Mouse (Mus musculus) G1E (cell line): ENCODE results near the gene Cd101. TPM values are rescaled to one million over a fixed set of nuclear protein-coding genes. Genes with fewer than 3 reads are reported as not detected.

Source experiments
- ATAC-seq: 2 replicates; pipeline ENCODE4 v1.8.0; 2016; ENCODE audit warnings: mild to moderate bottlenecking; ENCODE audit not compliant: insufficient number of reproducible peaks, poor library complexity, low FRiP score, severe bottlenecking; ENCODE audit errors: extremely low read depth
- DNase-seq: peaks from one replicate; pipeline ENCODE4 v3.0.0; 2012; ENCODE audit warnings: low spot score
- H3K27me3 ChIP-seq: 2 replicates; pipeline ENCODE4 v1.6.1; 2012; ENCODE audit warnings: mild to moderate bottlenecking, low read length, inconsistent platforms; ENCODE audit not compliant: insufficient read depth
- H3K36me3 ChIP-seq: replicated peaks from 2 replicates; pipeline ENCODE3; 2012; ENCODE audit warnings: mild to moderate bottlenecking, inconsistent platforms
- H3K4me1 ChIP-seq: 2 replicates; pipeline ENCODE4 v1.6.1; 2012; ENCODE audit warnings: low read depth, low read length, inconsistent platforms, mixed read lengths; ENCODE audit not compliant: insufficient read depth
- H3K4me3 ChIP-seq: 2 replicates; pipeline ENCODE4 v1.5.1; 2012; ENCODE audit warnings: low read depth, mild to moderate bottlenecking, inconsistent platforms, low read length, moderate library complexity, mixed read lengths
- H3K9me3 ChIP-seq: replicated peaks from 2 replicates; pipeline ENCODE4 v1.6.1; 2012; ENCODE audit warnings: inconsistent platforms
- CTCF ChIP-seq: IDR thresholded peaks from 2 replicates; pipeline ENCODE4 v1.5.1; 2012; ENCODE audit warnings: low read depth, low read length, inconsistent platforms, mixed read lengths
- GATA1 ChIP-seq: IDR thresholded peaks from 2 replicates; pipeline ENCODE4 v1.6.1; 2012; ENCODE audit warnings: borderline replicate concordance, low read length, inconsistent platforms, mixed read lengths
- GATA2 ChIP-seq: IDR thresholded peaks from 2 replicates; pipeline ENCODE4 v1.6.1; 2012; ENCODE audit warnings: low read depth, low read length, inconsistent platforms, borderline replicate concordance
- POLR2AphosphoS5 ChIP-seq: IDR thresholded peaks from 2 replicates; pipeline ENCODE4 v1.6.1; 2012; ENCODE audit warnings: low read depth, low read length, inconsistent platforms; ENCODE audit not compliant: insufficient replicate concordance
- TAL1 ChIP-seq: conservative IDR thresholded peaks from 2 replicates; pipeline ENCODE4 v1.6.1; 2012; ENCODE audit warnings: low read depth, low read length, inconsistent platforms, mixed read lengths
- polyA plus RNA-seq: library from polyadenylated mRNA; stranded (reverse); fragments of >175 nt; gene quantifications from 2 replicates; pipeline ENCODE4 v1.2.3, GENCODE M21; 2012
- total RNA-seq, 2 experiments: library from RNA; stranded (forward) in 1 of 2; stranded (reverse) in 1 of 2; fragments of 200-1000 nt in 1 of 2; fragments of >200 nt in 1 of 2; fragmentation: Nextera tagmentation in 1 of 2; gene quantifications; 2 replicates each; pipeline ENCODE4 v1.2.3; 2014 to 2017

The Cd101 gene
- total and polyA plus RNA-seq, 3 experiments = 0.05 TPM; not detected in 2

DNA sequence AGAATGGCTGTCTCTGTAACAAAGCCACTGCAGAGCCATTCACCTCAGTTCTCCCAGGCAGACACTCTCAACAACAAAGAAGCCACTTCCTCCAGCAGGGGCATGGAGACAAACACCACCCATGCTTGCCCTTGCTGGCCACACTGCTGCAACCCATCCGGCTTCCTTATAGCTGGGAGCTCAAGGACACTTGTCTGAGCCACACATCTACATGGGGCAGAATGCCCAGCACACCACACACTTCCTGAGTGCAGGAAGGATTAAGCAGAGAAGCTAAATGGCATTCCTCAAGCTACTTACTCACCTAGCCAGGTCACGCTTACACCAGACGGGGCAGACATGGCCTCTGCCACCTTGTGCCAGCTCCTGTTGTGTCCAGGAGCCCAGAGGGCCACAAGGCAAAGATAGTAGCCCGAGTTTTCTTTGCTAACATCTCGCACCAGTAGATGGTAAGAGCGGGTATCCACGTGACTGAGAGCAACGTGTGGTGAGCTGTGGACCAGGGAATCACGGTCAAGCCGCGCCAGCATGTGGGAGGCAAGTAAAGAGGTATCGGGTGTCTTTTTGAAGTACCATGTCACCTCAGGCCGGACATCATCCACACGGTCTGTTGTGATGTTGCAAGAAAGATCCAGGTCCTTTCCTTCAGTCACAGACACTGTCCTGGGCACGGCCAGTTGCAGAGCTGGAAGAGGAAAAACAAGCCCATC, 43.3 kb upstream of the Cd101 start:
- Histone ChIP-seq H3K4me1 (no peaks in the 10 kb centered on the region), H3K27me3 (peaks cover 4% of the 10 kb centered on the region), H3K9me3 (no peaks in the 10 kb centered on the region), H3K4me3 (no peak overlapping the region), H3K36me3 (no peaks in the 10 kb centered on the region)
- DNase-seq = no peak
- no peak for TF ChIP-seq GATA1
- no peak for TF ChIP-seq POLR2AphosphoS5
- no peak for TF ChIP-seq CTCF
- no peak for TF ChIP-seq GATA2
- TF ChIP-seq TAL1 = no peak
- ATAC-seq = no peak

DNA sequence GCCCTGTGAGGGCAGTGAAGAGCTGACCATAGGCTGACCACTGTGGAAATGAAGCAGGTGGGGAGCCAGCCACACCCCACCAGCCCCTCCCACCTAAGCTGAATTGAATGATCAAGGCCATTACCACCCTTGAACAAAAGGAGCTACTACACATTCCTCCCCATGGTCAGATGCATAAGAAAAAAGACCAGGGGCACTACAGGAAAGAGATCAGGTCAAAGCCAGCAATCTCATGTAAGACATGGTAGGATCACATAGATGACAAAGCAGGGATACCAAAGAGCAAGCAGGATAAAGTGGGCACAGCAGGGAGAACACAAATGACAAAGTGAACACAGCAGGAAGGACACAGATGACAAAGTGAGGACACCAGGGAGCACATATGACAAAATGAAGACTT, 42.2 kb upstream of the Cd101 start:
- Histone ChIP-seq H3K4me3 (no peak overlapping the region), H3K9me3 (no peaks in the 10 kb centered on the region), H3K36me3 (no peaks in the 10 kb centered on the region), H3K27me3 (no peaks in the 10 kb centered on the region; the same call in 1 of the 2 replicates), H3K4me1 (no peaks in the 10 kb centered on the region)
- no peak for ATAC-seq
- no peak for DNase-seq
- TF ChIP-seq CTCF (no peak), TAL1 (no peak), POLR2AphosphoS5 (no peak), GATA1 (no peak), GATA2 (no peak)

DNA sequence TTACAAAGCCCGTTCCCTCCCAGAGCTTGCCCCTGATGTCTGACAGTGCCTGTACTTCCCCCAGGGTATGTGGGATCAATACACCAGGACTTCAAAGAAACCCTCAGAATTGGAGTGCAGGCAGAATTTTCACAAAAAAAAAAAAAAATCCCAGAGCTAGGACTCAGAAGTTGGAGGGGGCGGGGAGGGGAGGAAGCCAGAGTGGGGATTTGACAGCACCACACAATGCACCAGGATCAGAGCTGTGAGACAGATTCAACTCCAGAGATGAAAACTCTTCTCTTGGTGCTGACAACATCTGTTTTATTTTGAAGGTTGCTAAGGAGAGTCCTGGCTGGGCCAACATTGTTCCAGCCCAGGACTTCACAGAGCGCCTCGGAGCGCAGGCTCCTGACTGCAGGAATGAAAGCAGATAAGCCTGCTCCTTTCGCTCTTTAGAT, 41.5 kb upstream of the Cd101 start:
- TF ChIP-seq GATA2 (no peak), CTCF (no peak), TAL1 (no peak), GATA1 (no peak), POLR2AphosphoS5 (no peak)
- no peaks in the 10 kb centered on the region for H3K36me3 ChIP-seq
- no peaks in the 10 kb centered on the region for H3K4me1 ChIP-seq
- H3K27me3 ChIP-seq = no peaks in the 10 kb centered on the region; the same call in 1 of the 2 replicates
- H3K4me3 ChIP-seq = no peak overlapping the region
- DNase-seq (no peak), ATAC-seq (no peak)
- H3K9me3 ChIP-seq = no peaks in the 10 kb centered on the region

DNA sequence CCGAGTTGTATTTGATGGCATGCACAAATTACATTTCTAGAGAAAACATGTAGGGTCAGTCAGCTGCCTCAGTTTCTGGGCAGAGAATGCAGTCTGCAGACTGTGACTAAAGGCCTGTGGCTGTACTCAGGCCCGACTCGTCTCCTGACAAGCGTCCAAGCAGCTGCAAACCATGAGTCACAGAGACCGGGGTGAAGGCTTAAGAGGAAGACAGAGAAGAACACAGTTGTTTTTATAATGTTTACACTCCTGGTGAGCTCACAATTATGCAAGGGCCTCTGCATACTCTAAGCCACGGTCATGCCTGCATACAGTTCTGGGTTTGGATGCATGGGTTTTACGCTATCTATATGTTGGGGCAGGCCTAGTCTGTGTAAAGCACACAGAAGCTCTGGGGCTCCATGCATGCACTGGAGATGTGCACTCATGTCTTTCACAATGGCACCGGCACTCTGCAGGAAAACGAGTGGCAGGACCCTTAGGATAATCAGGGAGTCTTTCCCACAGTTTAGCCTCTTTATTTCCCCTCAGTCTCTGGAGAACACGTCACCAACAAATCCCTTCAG, 41.0 kb upstream of the Cd101 start:
- Histone ChIP-seq H3K9me3 (no peaks in the 10 kb centered on the region), H3K4me3 (no peak overlapping the region), H3K36me3 (no peaks in the 10 kb centered on the region), H3K4me1 (no peaks in the 10 kb centered on the region), H3K27me3 (peaks cover 4% of the 10 kb centered on the region)
- DNase-seq (no peak), ATAC-seq (no peak)
- no peak for TF ChIP-seq TAL1
- TF ChIP-seq CTCF = no peak
- no peak for TF ChIP-seq POLR2AphosphoS5
- no peak for TF ChIP-seq GATA1
- TF ChIP-seq GATA2 = no peak

DNA sequence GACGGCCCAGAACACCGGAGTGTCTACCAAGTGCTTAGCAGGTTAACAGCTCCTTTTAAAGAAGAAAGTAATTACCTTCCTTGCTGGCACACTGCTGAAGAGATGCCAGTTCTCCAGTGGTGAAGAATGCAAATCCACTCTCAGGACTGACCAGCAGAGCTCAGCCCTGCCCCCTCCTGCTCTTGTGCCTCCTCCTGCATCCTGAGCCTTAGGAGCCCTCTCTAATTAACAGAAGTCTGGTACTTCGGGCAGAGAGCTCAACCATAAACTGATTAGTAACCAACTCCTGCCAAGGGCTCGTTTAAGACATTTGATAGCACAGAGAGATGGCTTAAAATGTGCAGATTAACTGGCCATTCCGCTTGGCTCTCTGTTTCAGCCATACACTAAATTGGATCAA, 39.3 kb upstream of the Cd101 start:
- Histone ChIP-seq H3K36me3 (no peaks in the 10 kb centered on the region), H3K4me3 (no peak overlapping the region), H3K27me3 (peaks cover 5% of the 10 kb centered on the region; the same call in 1 of the 2 replicates), H3K4me1 (no peaks in the 10 kb centered on the region), H3K9me3 (no peaks in the 10 kb centered on the region)
- DNase-seq (no peak), ATAC-seq (no peak)
- TF ChIP-seq TAL1 = no peak
- no peak for TF ChIP-seq CTCF
- TF ChIP-seq GATA2 = no peak

DNA sequence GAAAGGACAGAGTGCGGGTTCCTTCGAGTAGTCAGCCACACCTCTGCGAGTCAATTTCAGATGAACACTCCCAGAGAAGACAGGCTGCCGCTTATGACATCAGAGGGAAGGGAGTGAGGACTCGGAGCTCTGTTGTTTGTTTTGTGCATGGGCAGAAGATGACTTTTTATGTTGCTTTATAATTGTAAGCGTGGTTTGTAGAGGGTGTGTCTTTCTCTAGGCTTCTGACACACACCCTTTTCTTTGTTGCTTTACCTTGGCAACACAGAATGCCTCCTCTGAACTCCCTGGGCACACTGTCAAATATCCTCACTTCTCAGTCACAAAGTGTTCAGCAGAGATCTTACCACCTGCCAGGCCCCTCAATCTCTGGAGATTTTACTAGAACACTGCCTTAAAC, 36.8 kb upstream of the Cd101 start:
- DNase-seq (no peak), ATAC-seq (no peak)
- no peak for TF ChIP-seq GATA2
- TF ChIP-seq CTCF = no peak
- TF ChIP-seq POLR2AphosphoS5 = no peak
- TF ChIP-seq TAL1 = no peak
- no peak for TF ChIP-seq GATA1
- Histone ChIP-seq H3K36me3 (no peaks in the 10 kb centered on the region), H3K4me3 (no peak overlapping the region), H3K27me3 (peaks cover 5% of the 10 kb centered on the region; the same call in 1 of the 2 replicates), H3K9me3 (no peaks in the 10 kb centered on the region), H3K4me1 (no peaks in the 10 kb centered on the region)
